Mouse (Mus musculus) gonadal fat pad, adult 2 months (tissue): Measurements from ENCODE around the gene Gm10837. TPM values are rescaled to one million over a fixed set of nuclear protein-coding genes. Genes with fewer than 3 reads are reported as not detected.

ENCODE experiments used
- DNase-seq: peaks from one replicate; pipeline ENCODE4 v3.0.0-alpha.2; 2012; ENCODE audit warnings: low read depth
- polyA plus RNA-seq: library from polyadenylated mRNA; depleted of rRNA; stranded (reverse); fragments of >200 nt; gene quantifications from 2 replicates; pipeline ENCODE4 v1.2.3, GENCODE M21; 2012; rRNA removed

Gm10837 gene
- polyA plus RNA-seq, 1 experiment = not detected

DNA sequence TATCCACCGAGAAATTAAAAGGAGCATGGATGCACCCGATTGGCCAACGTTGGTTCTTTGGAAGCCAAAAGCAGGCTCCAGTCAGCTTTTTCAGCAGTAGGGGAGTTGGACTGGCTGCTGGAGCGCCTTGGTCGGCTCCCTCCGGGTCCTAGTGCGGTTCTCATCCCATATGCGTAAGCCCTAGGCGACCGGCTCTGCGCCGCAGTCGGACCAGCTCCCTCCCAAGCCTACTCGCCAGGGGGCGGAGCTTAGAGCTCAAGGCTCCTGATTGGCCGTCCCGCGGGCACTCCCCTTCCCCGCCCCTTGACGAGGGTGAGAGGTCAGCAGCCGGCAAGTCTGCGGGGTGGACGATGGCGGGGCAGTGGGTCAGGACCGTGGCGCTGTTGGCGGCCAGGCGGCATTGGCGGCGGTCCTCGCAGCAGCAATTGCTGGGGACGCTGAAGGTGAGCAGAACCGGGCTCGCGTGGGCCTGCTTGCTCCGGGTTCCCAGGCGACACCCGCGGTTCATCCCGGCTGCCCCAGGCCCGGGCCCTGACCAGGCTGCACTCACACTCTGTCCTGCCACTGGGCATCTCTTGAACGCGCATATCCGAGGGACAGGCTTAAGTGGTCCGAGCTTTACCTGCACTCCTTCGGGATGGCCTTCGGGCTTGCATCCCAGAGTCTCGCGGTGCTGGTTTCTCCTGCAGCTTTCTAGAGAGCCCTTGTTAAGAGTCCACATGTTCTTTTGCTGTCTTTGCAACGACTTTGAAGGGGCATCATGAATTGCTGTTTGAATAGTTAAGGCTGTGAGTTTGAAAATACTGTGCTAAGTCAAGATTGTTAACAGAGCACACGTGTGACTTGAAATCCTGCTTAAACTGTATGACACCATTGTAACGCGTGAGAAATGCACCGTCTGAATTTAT lies 43.9 kb downstream of the Gm10837 start, which contains the start of gene Pcca:
TSS of gene Pcca (plus strand) at position 308 of the 908 bp plus-strand sequence.
- DNase-seq = no peak

- DNase-seq = no peak
Observed at GRCm38 (mm10) chr14:122535986-122536385, 45.6 kb downstream of the Gm10837 start.

Other genes starting within 250 kb of the Gm10837 start
- gene Gm5089, start 39.5 kb upstream of the Gm10837 start, polyA plus RNA-seq = 0.08 TPM in 1 of 2 replicates, not detected in the other
- gene Zic5, start 24.9 kb upstream of the Gm10837 start, polyA plus RNA-seq = 0.33 TPM in 1 of 2 replicates, not detected in the other
- gene Zic2, start 15.2 kb upstream of the Gm10837 start, polyA plus RNA-seq = 0.04 TPM in 1 of 2 replicates, not detected in the other
- gene Pcca, start 43.7 kb downstream of the Gm10837 start, polyA plus RNA-seq = 33.4 and 33.6 TPM in 2 replicates